Mouse (Mus musculus) heart, postnatal 0 days (tissue): ENCODE measurements around the gene Slx1b. TPM values are rescaled to one million over a fixed set of nuclear protein-coding genes. Genes with fewer than 3 reads are reported as not detected.
A peak's percentile ranks its signal among the peaks of the same experiment; 100 is the strongest.

Source experiments
- ATAC-seq: fragments of 200-750 bp; cut with Nextera tagmentation; 2 replicates; pipeline ENCODE4 v1.8.0; 2017; ENCODE audit warnings: low read depth, moderate number of reproducible peaks, moderate library complexity; ENCODE audit not compliant: insufficient read depth
- DNase-seq: peaks from one replicate; pipeline ENCODE4 v3.0.0-alpha.2; 2016; ENCODE audit warnings: low spot score
- H3K27ac ChIP-seq: fragments of 300-500 bp; sonication (generic); 2 replicates; pipeline ENCODE4 v1.5.1; 2014; ENCODE audit warnings: low read depth, mild to moderate bottlenecking
- H3K27me3 ChIP-seq: fragments of 300-500 bp; sonication (generic); 2 replicates; pipeline ENCODE4 v1.6.1; 2014; ENCODE audit warnings: low read length, mixed read lengths; ENCODE audit not compliant: control insufficient read depth, insufficient read depth
- H3K36me3 ChIP-seq: fragments of 300-500 bp; sonication (generic); replicated peaks from 2 replicates; pipeline ENCODE4 v1.6.1; 2014; ENCODE audit warnings: low read length, mixed read lengths; ENCODE audit not compliant: control insufficient read depth, insufficient read depth
- H3K4me1 ChIP-seq: fragments of 300-500 bp; sonication (generic); 2 replicates; pipeline ENCODE4 v1.6.1; 2014; ENCODE audit warnings: antibody characterized with exemption; ENCODE audit not compliant: control insufficient read depth, insufficient read depth
- H3K4me2 ChIP-seq: fragments of 300-500 bp; sonication (generic); 2 replicates; pipeline ENCODE4 v1.6.1; 2014; ENCODE audit warnings: low read depth, mild to moderate bottlenecking, low read length, moderate library complexity
- H3K4me3 ChIP-seq: fragments of 300-500 bp; sonication (generic); 2 replicates; pipeline ENCODE4 v1.5.1; 2014; ENCODE audit warnings: low read depth, low read length
- H3K9ac ChIP-seq: fragments of 300-500 bp; sonication (generic); replicated peaks from 2 replicates; pipeline ENCODE4 v1.6.1; 2014; ENCODE audit warnings: low read depth, low read length, mixed read lengths
- H3K9me3 ChIP-seq: fragments of 300-500 bp; sonication (generic); replicated peaks from 2 replicates; pipeline ENCODE4 v1.6.1; 2016; ENCODE audit warnings: low read length; ENCODE audit not compliant: control insufficient read depth
- CTCF ChIP-seq: IDR thresholded peaks from 2 replicates; pipeline ENCODE4 v1.5.1; 2016; ENCODE audit warnings: antibody characterized with exemption, control low read depth, low read depth
- EP300 ChIP-seq: IDR thresholded peaks from 2 replicates; pipeline ENCODE4 v1.6.1; 2016; ENCODE audit warnings: antibody characterized with exemption, low read depth
- WGBS: fragments of 180-500 bp; shearing (Covaris S2); extraction: QIAGEN DNeasy Blood & Tissue Kit; methylation state at CpG from one replicate; pipeline ENCODE4 v1.1.7; 2014; 5-methylcytosine and 5-hydroxymethylcytosine counted together
- polyA plus RNA-seq: library from polyadenylated mRNA; unstranded; fragments of >200 nt; fragmentation: Nextera tagmentation; extraction: Ambion mirVana; gene quantifications from 2 replicates; pipeline ENCODE4 v1.2.1, GENCODE M21; 2015
- total RNA-seq: library from RNA; depleted of rRNA; stranded (reverse); fragments of >200 nt; gene quantifications from 2 replicates; pipeline ENCODE4 v1.2.3, GENCODE M21; 2014; ENCODE audit warnings: low replicate concordance

The Slx1b gene
- total and polyA plus RNA-seq, 2 experiments from 2014 or later: 4.9 to 12.6 TPM

DNA sequence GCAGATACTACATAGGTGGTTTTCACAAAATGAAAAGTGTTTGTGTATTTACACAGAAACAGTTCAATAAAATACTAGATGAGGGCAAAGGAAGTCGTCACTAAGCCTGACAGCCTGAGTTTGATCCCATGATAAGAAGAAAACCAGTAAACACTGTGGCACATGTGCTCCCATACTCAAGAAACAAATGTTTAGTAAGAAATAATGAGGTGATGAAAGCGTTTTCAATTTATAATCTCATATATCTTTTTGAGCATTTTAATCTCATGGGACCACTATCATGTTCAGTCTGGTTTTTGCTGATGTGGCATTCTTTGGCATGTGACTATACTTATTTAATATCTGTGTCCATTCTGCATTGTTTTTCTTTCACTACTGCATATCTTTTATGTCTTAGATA is 41.6 kb downstream of the Slx1b start:
- Histone ChIP-seq H3K9me3 (no peaks in the 10 kb centered on the region), H3K4me1 (peaks cover 6% of the 10 kb centered on the region; the same call in 1 of the 2 replicates), H3K36me3 (no peaks in the 10 kb centered on the region), H3K4me2 (no peak overlapping the region), H3K4me3 (no peak overlapping the region), H3K9ac (no peak overlapping the region), H3K27me3 (no peaks in the 10 kb centered on the region), H3K27ac (no peak overlapping the region)
- TF ChIP-seq EP300 (no peak), CTCF (no peak)
- DNase-seq: no peak
- WGBS: 71% methylated on average over 2 of the region's 2 CpGs
- no peak for ATAC-seq

DNA sequence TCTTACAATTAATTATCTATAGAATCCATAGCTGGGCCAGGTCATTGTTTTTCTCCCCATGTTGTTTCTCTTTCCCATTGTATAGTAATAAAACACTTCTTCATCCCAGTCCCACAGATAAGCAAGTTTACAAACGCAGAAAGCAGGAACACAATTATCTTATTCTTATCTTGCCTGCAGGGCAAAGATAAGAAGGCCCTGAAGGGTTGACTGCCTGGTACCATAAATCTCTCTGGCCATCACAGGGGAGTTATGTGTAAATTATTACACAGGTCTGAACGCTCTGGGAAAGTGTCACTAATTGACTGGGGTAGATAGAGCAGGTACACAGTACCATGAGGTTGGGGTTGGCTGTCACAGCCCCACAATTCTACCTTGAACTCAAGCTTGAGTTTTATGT is 44.7 kb downstream of the Slx1b start:
- Histone ChIP-seq H3K4me2 (no peak overlapping the region), H3K27ac (no peak overlapping the region), H3K4me3 (no peak overlapping the region), H3K4me1 (peaks cover 11% of the 10 kb centered on the region; the same call in 1 of the 2 replicates), H3K9ac (no peak overlapping the region), H3K36me3 (no peaks in the 10 kb centered on the region), H3K27me3 (no peaks in the 10 kb centered on the region), H3K9me3 (no peaks in the 10 kb centered on the region)
- DNase-seq (no peak), ATAC-seq (no peak)
- no peak for TF ChIP-seq CTCF
- TF ChIP-seq EP300: no peak
- 47% methylated on average over 2 of the region's 2 CpGs for WGBS

DNA sequence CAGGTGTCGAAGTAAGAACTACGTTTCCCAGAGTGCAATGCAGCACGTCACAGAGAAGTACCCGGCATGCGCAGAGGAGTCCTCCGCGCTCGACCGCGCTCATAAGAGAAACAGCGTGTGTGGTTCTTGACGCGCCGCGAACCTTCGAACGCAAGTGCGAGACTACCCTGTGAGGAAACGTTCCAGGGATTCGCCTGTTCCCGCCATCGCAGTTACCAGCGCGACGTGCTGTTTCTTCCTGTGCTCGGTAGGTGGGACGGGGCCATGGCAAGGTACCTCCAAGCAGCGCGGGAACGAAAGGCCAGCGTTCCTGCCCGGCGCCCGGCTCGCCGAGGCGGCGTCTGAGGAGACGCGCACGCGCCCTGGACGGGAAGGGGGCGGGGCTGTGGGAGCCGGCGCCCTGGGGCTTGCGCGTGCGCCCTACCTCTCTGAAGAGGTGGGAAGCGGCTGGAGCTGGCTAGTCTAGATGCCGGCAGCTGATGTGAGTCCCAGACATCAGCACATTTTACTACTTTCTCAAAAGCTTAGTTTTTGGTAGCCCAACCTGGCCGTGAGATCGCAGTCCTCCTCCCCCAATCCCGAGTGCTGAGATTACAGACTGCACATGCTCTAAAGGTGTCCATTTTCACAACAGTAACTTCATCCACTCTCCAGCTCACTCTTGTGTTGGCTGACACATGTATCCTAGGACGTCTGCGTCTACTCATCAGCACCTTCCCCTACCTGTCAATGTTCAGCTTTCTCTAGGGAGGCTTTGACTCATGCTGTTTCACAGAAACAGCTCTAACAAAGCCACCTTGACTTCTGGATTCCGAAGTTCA is 46.1 kb downstream of the Slx1b start, which contains the start of gene Sgf29:
Gene Sgf29, plus strand, starts transcription at position 79 of the 821 bp plus-strand sequence.
- peak within 1 kb of the TSS; percentile 62 for H3K9ac ChIP-seq
- H3K4me1 ChIP-seq: peaks cover 11% of the 10 kb centered on the region; the same call in 1 of the 2 replicates
- H3K36me3 ChIP-seq: no peaks in the 10 kb centered on the region
- peak within 1 kb of the TSS; percentile 69 for H3K4me2 ChIP-seq
- no peaks in the 10 kb centered on the region for H3K9me3 ChIP-seq
- WGBS: under 1% methylated on average over 57 of the region's 57 CpGs
- ATAC-seq: peak; percentile 98
- peak; percentile 87 for DNase-seq
- TF ChIP-seq EP300 (no peak), CTCF (no peak)
- H3K4me3 ChIP-seq: peak within 1 kb of the TSS; percentile 63
- H3K27me3 ChIP-seq: no peaks in the 10 kb centered on the region
- peak within 1 kb of the TSS; percentile 96 for H3K27ac ChIP-seq

DNA sequence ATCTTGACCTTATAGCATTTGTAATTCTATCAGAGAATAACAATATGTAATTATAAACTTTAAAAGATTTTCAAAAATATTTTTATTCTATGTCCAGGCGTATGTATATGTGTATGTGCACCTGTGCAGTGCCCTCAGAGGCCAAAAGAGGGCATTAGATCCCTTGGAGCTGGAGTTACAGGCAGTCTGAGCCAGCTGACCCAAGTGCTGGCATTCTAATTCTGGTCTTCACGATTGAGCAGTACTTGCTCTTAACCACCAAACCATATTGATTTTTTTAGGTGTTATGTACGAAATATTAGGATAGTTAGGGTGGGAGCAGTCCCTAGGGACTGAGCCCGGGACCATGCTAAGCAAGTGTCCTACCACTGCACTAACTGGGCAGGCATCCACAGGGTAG is 47.1 kb downstream of the Slx1b start:
- peaks cover 11% of the 10 kb centered on the region; the same call in 1 of the 2 replicates for H3K4me1 ChIP-seq
- WGBS: 77% methylated on average over 4 of the region's 4 CpGs
- H3K36me3 ChIP-seq: no peaks in the 10 kb centered on the region
- H3K4me2 ChIP-seq: no peak overlapping the region
- no peaks in the 10 kb centered on the region for H3K27me3 ChIP-seq
- no peak overlapping the region for H3K27ac ChIP-seq
- H3K9ac ChIP-seq: no peak overlapping the region
- ATAC-seq: no peak
- no peak overlapping the region for H3K4me3 ChIP-seq
- TF ChIP-seq EP300 (no peak), CTCF (peak; percentile 19; the same call in 1 of the 2 replicates)
- H3K9me3 ChIP-seq: no peaks in the 10 kb centered on the region
- no peak for DNase-seq

DNA sequence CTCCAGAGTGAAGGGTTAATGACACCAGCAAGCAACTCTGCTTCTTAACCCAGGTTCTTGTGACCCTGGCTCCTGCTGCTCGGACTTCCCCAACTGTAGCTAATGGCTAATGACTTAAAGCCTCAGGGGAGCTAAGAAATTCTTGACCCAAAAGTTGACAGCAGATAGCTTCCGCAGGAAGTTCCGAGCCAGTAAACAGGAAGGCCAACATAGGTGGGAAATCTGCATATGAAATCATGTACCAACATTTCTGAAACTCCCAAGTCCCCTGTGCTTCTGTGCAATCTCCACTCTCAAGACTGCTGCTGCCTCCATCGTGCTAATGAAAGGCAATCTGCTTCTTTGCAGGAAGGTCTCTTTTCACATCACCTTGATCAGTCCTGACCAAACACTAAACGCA is 49.9 kb downstream of the Slx1b start:
- H3K9ac ChIP-seq: no peak overlapping the region
- no peak for TF ChIP-seq CTCF
- 0 out of 2 replicates have a peak, but pooled peaks have one; percentile 67 for TF ChIP-seq EP300
- no peaks in the 10 kb centered on the region for H3K27me3 ChIP-seq
- H3K9me3 ChIP-seq: no peaks in the 10 kb centered on the region
- ATAC-seq: no peak
- H3K4me3 ChIP-seq: no peak overlapping the region
- DNase-seq: no peak
- no peak overlapping the region for H3K4me2 ChIP-seq
- 47% methylated on average over 5 of the region's 5 CpGs for WGBS
- no peaks in the 10 kb centered on the region for H3K36me3 ChIP-seq
- peaks cover 11% of the 10 kb centered on the region; the same call in 1 of the 2 replicates for H3K4me1 ChIP-seq
- H3K27ac ChIP-seq: peak overlapping the region; percentile 66
